Mouse (Mus musculus): ENCODE data around the gene Smim14. TPM values are rescaled to one million over a fixed set of nuclear protein-coding genes. Genes with fewer than 3 reads are reported as not detected.

Smim14 gene
- polyA plus RNA-seq, 1 experiment from 2014 or later = 209 TPM

DNA sequence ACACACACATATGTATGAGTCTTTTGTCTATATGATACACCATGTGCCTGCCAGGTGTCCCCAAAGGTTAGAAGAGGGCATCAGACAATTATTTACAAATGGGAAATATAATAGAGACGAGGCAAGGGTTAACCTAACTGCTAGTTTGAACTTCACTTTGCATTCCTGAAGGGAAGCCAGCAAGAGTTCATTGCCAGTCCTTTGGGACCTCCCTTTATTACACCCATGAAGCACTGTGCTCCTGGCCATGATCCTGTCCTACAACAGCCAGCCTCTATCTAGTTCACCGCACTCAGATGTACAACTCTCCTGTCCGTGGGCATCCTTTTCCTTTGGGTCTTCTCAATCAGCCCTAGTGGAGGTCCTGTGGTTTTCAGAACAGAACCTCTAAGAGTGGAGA is 23.5 kb downstream of the Smim14 start:
- Histone ChIP-seq H3K27ac (replicated peaks) (no peak overlapping the region), H3K9ac (no peak overlapping the region), H3K36me3 (no peaks in the 10 kb centered on the region), H3K4me1 (replicated peaks) (no peaks in the 10 kb centered on the region), H3K27me3 (no peaks in the 10 kb centered on the region), H3K4me2 (no peak overlapping the region), H3K4me3 (no peak overlapping the region), H3K9me3 (no peaks in the 10 kb centered on the region)
- ATAC-seq (ENCODE audit: low FRiP score, low read depth) = no peak
- WGBS = 82% methylated on average over 3 of the region's 3 CpGs

DNA sequence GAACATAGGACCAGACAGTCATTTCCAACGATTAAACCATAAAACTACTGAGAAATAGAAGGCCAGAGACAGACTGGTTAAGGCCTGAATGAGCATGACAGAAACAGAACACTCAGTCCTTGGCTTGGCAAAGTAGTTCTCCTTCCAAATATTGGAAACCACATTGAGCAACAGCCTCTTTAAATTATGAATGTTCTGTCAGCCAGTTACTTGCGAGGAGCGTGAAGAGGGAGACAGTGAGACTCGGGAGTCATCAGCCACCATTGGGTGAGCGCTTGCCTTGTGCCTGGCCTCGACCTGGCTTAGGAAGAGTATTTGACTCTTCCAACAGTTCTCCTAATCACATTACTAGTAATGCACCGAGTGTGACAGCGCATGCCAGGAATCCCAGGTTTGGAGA is 28.6 kb downstream of the Smim14 start:
- 87% methylated on average over 8 of the region's 8 CpGs for WGBS
- no peak for ATAC-seq (ENCODE audit: low FRiP score, low read depth)
- no peak overlapping the region for H3K27ac ChIP-seq (replicated peaks)

DNA sequence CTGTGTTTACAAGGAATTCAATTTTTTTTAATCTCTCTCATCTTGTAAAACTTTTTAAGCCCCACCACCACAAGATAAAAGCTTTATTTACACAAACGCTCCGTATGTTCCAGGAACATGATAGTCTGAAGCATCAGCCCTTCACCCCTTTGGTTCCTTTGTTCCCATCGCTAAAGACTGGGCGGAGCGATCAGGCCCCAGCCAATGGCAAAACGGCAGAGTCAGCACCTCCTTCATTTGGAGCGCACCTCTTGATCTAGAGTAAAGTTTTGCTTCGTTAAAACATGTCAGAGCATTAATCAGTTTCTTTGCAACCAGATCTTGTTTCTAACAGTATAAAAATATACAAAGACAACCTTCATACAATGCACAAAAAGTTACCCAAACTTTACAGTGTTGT is 31.2 kb downstream of the Smim14 start:
- H3K27me3 ChIP-seq = no peaks in the 10 kb centered on the region
- no peaks in the 10 kb centered on the region for H3K36me3 ChIP-seq
- no peaks in the 10 kb centered on the region for H3K4me1 ChIP-seq (replicated peaks)
- H3K9ac ChIP-seq = no peak overlapping the region
- no peak overlapping the region for H3K4me3 ChIP-seq
- H3K9me3 ChIP-seq = no peaks in the 10 kb centered on the region
- no peak for ATAC-seq (ENCODE audit: low FRiP score, low read depth)
- WGBS = 9% methylated on average over 8 of the region's 8 CpGs
- no peak overlapping the region for H3K27ac ChIP-seq (replicated peaks)
- H3K4me2 ChIP-seq = peak overlapping the region; percentile 40

More for the DNA sequence above, 28.6 kb downstream of the Smim14 start:
- no peak overlapping the region for H3K4me3 ChIP-seq
- no peaks in the 10 kb centered on the region for H3K36me3 ChIP-seq
- no peaks in the 10 kb centered on the region for H3K9me3 ChIP-seq
- H3K4me2 ChIP-seq = no peak overlapping the region
- no peaks in the 10 kb centered on the region for H3K27me3 ChIP-seq
- H3K4me1 ChIP-seq (replicated peaks) = no peaks in the 10 kb centered on the region
- H3K9ac ChIP-seq = no peak overlapping the region

DNA sequence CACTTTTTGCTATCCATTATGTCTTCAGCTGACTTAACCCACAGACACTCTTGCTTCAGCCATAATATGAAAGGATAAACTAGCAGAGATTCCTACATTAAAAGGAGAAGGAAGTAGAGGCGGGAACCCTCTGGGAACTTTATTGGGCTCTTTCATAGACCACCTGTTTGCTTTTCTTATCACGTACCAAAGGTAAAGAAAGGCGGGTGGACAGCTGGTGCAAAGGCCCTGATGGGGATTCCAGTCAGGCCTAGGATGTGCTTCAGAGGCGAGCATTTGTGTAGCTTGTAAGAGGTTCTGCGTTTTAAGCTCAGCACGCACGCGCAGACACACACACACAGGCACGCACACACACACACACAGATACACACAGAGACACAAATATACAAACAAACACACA is 35.6 kb downstream of the Smim14 start:
- no peak overlapping the region for H3K27ac ChIP-seq (replicated peaks)
- H3K36me3 ChIP-seq = no peaks in the 10 kb centered on the region
- no peaks in the 10 kb centered on the region for H3K9me3 ChIP-seq
- H3K27me3 ChIP-seq = no peaks in the 10 kb centered on the region
- no peak overlapping the region for H3K4me3 ChIP-seq
- no peaks in the 10 kb centered on the region for H3K4me1 ChIP-seq (replicated peaks)
- 91% methylated on average over 9 of the region's 9 CpGs for WGBS
- no peak overlapping the region for H3K4me2 ChIP-seq
- H3K9ac ChIP-seq = no peak overlapping the region
- ATAC-seq (ENCODE audit: low FRiP score, low read depth) = no peak

DNA sequence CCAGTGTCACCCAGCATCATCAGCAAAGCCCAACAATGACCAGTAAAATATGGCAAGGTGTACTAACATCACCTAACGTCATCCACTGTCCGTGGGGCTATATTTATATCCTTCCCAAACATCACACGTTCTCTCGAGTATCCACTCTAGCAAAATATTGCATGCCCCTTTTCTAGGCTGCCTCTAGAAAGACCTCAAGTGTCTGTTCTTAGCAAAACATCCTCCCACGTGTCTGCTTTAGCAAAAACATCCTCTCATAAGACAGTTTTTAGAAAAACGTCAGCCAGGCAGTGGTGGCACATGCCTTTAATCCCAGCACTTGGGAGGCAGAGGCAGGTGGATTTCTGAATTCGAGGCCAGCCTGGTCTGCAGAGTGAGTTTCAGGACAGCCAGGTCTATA is 36.8 kb downstream of the Smim14 start:
- Histone ChIP-seq H3K27ac (replicated peaks) (no peak overlapping the region), H3K36me3 (no peaks in the 10 kb centered on the region), H3K27me3 (no peaks in the 10 kb centered on the region), H3K9ac (no peak overlapping the region), H3K4me3 (no peak overlapping the region), H3K9me3 (no peaks in the 10 kb centered on the region), H3K4me2 (no peak overlapping the region), H3K4me1 (replicated peaks) (no peaks in the 10 kb centered on the region)
- ATAC-seq (ENCODE audit: low FRiP score, low read depth) = no peak
- 86% methylated on average over 7 of the region's 7 CpGs for WGBS

DNA sequence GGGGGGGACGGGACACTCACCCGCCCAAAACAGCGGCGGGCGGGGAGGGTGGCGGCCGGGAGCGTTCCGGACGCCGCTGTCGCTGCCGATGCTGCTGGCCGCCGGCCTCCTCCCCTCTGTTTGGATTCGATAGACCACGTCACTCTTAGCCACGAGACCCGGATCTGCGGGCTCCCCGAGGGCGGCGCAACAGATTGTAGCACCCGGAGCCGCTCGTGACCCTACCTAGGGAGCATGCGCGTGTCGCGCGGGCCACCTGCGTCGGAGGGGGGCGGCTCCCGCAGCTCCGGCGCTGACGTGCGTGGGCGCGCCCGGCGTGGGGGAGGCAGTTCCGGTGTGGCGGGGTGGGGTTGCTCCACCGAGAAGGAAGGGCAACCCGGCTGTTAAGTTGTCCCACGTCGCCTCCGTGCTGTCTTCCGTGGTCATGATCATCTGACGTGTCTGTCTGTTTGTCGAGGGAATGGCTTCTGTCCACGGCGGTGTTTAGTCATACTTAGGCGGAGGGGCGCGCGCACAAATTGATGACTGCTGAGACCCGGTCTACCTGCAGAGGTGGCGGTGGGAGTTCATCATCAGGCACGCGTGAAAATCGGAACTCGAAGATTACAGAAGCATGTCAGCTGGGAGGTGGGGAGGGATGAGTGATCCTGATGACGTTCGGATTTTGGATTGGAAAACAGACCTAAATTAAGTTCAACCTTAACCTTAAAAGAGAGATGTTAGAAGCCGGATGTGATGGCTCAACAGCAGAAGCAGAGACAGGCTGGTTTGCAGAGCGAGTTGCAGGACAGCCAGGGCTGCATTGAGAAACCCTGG is 44.1 kb downstream of the Smim14 start, which contains the start of gene Gm43552:
Gene Gm43552, minus strand, starts transcription at position 118 of the 816 bp plus-strand sequence.
- under 1% methylated on average over 64 of the region's 69 CpGs for WGBS
- Histone ChIP-seq H3K27ac (replicated peaks) (peak within 1 kb of the TSS; percentile 96), H3K4me1 (replicated peaks) (peaks cover 30% of the 10 kb centered on the region), H3K4me2 (peak within 1 kb of the TSS; percentile 69), H3K4me3 (peak within 1 kb of the TSS; percentile 86), H3K9ac (peak within 1 kb of the TSS; percentile 94), H3K9me3 (no peaks in the 10 kb centered on the region), H3K27me3 (no peaks in the 10 kb centered on the region), H3K36me3 (no peaks in the 10 kb centered on the region)
- peak; percentile 97 for ATAC-seq (ENCODE audit: low FRiP score, low read depth)

DNA sequence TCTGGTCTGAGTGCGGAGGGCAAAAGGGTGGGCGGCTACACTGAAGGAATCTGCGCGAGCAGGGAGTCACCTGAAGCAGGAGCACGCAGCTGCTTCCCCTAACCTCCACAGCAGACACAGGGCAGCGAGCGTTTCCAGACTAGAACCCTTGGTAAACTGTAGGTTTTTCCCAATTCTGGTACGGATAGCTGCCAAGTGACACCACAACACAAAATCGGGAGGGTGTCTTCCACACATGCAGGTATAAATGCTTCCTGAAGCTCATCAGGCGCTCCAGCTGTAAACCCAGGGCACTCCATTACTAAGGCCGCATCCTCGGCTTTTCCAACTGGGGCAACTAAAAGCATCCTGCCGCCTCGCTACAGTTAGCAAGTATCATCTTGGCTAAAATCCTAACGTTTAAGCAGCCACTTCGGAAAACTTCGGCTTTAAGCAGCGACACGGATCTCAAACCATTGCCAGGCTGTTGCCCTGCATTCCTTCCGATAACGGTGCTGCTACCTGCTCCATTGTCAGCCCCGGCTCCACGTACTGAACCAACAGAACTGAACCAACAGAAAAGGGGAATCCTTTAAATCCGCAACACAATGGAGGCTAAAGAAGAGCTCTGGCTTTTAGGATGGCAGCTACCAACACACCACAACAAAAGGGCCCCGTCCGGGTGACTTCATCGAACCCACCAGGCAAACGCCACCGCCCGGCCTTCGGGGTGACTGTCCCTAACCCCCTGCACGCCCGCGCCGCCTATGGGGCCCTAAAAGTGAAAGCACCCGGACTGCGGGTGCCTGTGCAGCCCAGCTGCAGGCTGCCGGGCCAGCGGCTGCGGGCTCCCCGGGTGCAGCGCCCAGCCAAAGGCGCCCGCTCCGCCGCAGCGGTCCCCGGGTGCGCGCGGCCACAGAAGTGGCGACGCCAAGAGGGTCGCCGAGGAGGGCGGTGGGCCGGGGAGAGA is 44.9 kb downstream of the Smim14 start:
- peak overlapping the region; percentile 94 for H3K9ac ChIP-seq
- peaks cover 36% of the 10 kb centered on the region for H3K4me1 ChIP-seq (replicated peaks)
- H3K9me3 ChIP-seq = no peaks in the 10 kb centered on the region
- no peaks in the 10 kb centered on the region for H3K27me3 ChIP-seq
- ATAC-seq (ENCODE audit: low FRiP score, low read depth) = peak; percentile 82
- H3K4me3 ChIP-seq = peak overlapping the region; percentile 86
- no peaks in the 10 kb centered on the region for H3K36me3 ChIP-seq
- WGBS = under 1% methylated on average over 56 of the region's 57 CpGs
- H3K4me2 ChIP-seq = peak overlapping the region; percentile 69
- peak overlapping the region; percentile 96 for H3K27ac ChIP-seq (replicated peaks)

DNA sequence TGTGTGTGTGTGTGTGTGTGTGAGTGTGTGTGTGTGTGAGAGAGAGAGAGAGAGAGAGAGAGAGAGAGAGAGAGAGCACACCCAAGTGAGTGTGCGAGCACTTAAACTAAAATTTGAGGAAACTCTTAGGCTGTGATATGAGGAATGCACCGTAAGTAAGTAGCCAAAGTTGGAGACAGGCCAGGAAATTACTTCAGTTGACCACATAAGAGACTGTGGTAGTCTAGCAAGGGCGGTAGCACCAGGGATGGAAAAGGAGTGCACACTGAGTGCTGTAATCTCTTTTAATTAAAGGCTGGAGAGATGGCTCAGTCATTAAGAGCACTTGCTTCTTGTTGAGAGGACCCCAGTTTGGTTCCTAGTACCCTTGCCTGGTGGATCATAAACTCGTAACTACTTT is 47.2 kb downstream of the Smim14 start:
- no peak for ATAC-seq (ENCODE audit: low FRiP score, low read depth)
- Histone ChIP-seq H3K9me3 (no peaks in the 10 kb centered on the region), H3K36me3 (no peaks in the 10 kb centered on the region), H3K27ac (replicated peaks) (no peak overlapping the region), H3K9ac (no peak overlapping the region), H3K4me1 (replicated peaks) (peaks cover 36% of the 10 kb centered on the region), H3K4me3 (no peak overlapping the region), H3K4me2 (no peak overlapping the region), H3K27me3 (no peaks in the 10 kb centered on the region)
- WGBS = 77% methylated on average over 4 of the region's 4 CpGs

DNA sequence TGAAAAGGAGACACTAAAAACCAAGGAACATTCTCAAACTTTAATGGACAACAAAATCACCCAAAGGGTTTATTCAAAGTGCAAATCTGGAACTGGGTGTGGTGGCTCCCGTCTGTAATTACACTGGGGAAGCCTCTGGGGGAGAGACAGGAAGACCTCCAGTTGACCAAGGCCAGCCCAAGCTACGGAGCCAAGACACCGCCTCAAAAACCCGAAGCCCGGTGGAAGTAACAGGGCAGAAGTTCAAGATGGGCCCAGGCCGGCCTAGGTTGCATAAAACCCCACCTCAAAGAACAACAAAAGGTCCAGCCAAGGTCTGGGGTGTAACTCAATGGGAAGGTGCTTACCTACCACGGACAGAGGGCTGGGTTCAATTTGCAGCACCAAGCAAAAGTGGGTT is 48.3 kb downstream of the Smim14 start:
- no peak overlapping the region for H3K4me3 ChIP-seq
- H3K9me3 ChIP-seq = no peaks in the 10 kb centered on the region
- peaks cover 35% of the 10 kb centered on the region for H3K4me1 ChIP-seq (replicated peaks)
- H3K36me3 ChIP-seq = no peaks in the 10 kb centered on the region
- H3K9ac ChIP-seq = no peak overlapping the region
- ATAC-seq (ENCODE audit: low FRiP score, low read depth) = no peak
- no peak overlapping the region for H3K4me2 ChIP-seq
- H3K27me3 ChIP-seq = no peaks in the 10 kb centered on the region
- no peak overlapping the region for H3K27ac ChIP-seq (replicated peaks)
- 84% methylated on average over 7 of the region's 7 CpGs for WGBS

DNA sequence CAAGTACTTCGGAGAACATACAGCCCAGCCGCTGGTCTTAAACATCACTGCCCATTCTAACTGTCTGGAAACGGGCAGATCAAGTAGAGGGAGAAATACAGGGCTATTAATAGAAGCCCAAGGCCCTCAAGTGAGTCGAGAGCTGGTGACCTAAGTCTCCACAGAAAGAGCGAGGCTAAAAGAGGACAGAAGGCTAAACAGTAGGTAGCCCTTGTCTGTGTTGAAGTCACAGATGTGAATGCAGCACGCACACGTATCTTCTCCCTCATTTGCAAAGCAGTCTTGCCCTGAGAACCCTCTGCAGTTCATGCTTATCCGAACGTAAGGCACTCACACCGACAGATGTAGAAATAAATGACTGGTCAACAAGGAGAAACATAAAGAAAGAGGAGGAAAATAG is 49.6 kb downstream of the Smim14 start:
- peaks cover 30% of the 10 kb centered on the region for H3K4me1 ChIP-seq (replicated peaks)
- ATAC-seq (ENCODE audit: low FRiP score, low read depth) = no peak
- WGBS = 81% methylated on average over 10 of the region's 10 CpGs

DNA sequence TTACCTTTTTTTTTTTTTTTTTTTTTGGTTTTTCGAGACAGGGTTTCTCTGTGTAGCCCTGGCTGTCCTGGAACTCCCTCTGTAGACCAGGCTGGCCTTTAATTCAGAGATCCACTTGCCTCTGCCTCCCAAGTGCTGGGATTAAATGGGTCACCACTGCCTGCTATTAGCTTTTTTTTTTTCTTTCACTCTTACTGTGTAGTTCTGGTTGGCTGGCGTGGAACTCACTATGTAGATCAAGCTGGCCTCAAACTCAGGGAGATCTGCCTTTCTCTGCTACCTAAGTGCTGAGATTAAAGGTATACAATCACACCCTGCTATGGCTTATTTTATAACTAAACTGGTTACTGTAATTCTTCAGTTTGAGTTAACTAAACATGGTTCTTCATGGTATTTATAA is 50.5 kb downstream of the Smim14 start:
- H3K36me3 ChIP-seq = no peaks in the 10 kb centered on the region
- ATAC-seq (ENCODE audit: low FRiP score, low read depth) = no peak
- no peak overlapping the region for H3K9ac ChIP-seq
- no peaks in the 10 kb centered on the region for H3K9me3 ChIP-seq
- WGBS = 66% methylated on average over 2 of the region's 2 CpGs
- H3K4me1 ChIP-seq (replicated peaks) = peaks cover 28% of the 10 kb centered on the region
- H3K27ac ChIP-seq (replicated peaks) = no peak overlapping the region
- no peaks in the 10 kb centered on the region for H3K27me3 ChIP-seq
- no peak overlapping the region for H3K4me2 ChIP-seq
- no peak overlapping the region for H3K4me3 ChIP-seq

More for the DNA sequence above, 49.6 kb downstream of the Smim14 start:
- Histone ChIP-seq H3K4me2 (no peak overlapping the region), H3K4me3 (no peak overlapping the region), H3K36me3 (no peaks in the 10 kb centered on the region), H3K9me3 (no peaks in the 10 kb centered on the region), H3K27ac (replicated peaks) (no peak overlapping the region), H3K27me3 (no peaks in the 10 kb centered on the region), H3K9ac (no peak overlapping the region)

DNA sequence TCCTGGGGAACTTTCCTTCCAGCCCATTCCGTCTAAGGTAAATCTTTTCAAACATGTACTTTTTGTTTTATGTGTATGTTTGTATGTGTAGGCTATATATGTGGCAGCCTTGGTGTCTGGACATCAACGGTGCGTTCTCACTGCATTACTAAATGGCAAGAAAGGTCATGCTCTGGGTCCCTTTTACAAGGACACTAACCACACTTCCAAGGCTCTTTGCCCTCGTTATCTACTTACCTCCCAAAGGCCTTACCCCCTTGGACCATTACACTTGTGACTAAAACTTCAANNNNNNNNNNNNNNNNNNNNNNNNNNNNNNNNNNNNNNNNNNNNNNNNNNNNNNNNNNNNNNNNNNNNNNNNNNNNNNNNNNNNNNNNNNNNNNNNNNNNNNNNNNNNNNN is 54.0 kb downstream of the Smim14 start:
- H3K4me1 ChIP-seq (replicated peaks) = peaks cover 6% of the 10 kb centered on the region; the same call in 1 of the 2 replicates

More for the DNA sequence above, 54.0 kb downstream of the Smim14 start:
- Histone ChIP-seq H3K36me3 (no peaks in the 10 kb centered on the region), H3K4me3 (no peak overlapping the region), H3K9ac (no peak overlapping the region), H3K27ac (replicated peaks) (no peak overlapping the region), H3K4me2 (no peak overlapping the region), H3K9me3 (no peaks in the 10 kb centered on the region), H3K27me3 (no peaks in the 10 kb centered on the region)
- WGBS = 90% methylated on average over 4 of the region's 4 CpGs
- ATAC-seq (ENCODE audit: low FRiP score, low read depth) = no peak
